Mouse (Mus musculus): ENCODE results near the gene Ppm1j. TPM values are rescaled to one million over a fixed set of nuclear protein-coding genes. Genes with fewer than 3 reads are reported as not detected.
"Not testable (repeated sequence)": the region's sequence is repeated elsewhere in the genome, so short reads cannot be mapped to it uniquely, and the experiment has no call there.

Ppm1j gene
- 0.50 and 0.68 TPM in 2 replicates for polyA plus RNA-seq (2014; fragmentation: Nextera tagmentation; extraction: Ambion mirVana)

DNA sequence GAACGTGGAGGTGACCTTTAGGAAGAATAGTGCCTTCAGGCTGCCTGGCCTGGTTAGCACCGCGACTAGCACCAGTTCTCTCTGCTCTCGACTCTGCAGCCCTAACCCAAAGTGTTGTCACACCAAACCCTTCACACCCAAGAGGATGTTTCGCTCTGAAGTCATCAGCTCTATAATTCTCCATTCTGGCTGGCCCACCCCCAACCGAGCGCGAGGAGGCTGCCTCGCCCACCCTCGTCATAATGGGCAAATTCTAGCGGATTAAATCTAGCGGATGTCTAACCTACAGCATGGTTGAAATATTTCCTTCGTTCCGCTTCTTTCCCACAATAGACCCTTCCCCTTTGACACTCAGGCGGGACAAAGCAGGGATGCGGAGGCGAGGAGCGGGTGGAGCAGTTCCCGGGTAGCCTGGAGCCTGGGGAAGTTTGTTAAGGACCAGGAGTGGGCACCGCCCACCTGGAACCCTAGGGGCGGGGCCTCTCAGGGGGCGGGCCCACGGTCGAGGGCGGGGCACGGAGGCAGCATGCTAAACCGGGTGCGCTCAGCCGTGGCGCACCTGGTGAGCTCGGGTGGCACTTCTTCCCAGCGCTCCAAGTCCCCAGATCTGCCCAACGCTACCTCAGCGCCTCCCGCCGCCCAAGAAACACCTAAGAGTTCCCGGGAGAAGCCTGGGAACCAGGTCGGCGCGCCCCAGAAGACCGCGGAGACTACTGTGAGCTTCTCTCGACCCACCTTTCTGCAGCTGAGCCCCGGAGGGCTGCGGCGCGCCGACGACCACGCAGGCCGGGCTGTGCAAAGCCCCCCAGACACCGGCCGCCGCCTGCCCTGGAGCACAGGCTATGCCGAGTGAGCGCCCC, at the start of gene Ppm1j:
Gene Ppm1j, plus strand, starts transcription at position 496 of the 860 bp plus-strand sequence.
- Histone ChIP-seq H3K4me3 (replicated peaks; ENCODE audit: low read depth, low read length) (peak within 1 kb of the TSS; percentile 36), H3K4me2 (ENCODE audit: low read length) (peak within 1 kb of the TSS; percentile 77), H3K4me1 (ENCODE audit: control insufficient read depth, insufficient read depth, low read length) (peaks cover 8% of the 10 kb centered on the region), H3K27ac (replicated peaks; ENCODE audit: low read depth, low read length) (no peak within 1 kb of the TSS), H3K36me3 (ENCODE audit: control insufficient read depth, insufficient read depth, low read length) (no peaks in the 10 kb centered on the region), H3K9me3 (ENCODE audit: control insufficient read depth, low read length) (no peaks in the 10 kb centered on the region), H3K27me3 (ENCODE audit: control insufficient read depth, insufficient read depth, low read length) (peaks cover 89% of the 10 kb centered on the region), H3K9ac (replicated peaks; ENCODE audit: low read length) (peak within 1 kb of the TSS; percentile 39; the same call in 1 of the 2 replicates)
- ATAC-seq (ENCODE audit: low FRiP score, low TSS enrichment) (peak; percentile 46; the same call in 1 of the 2 replicates), DNase-seq (peak; percentile 48)
- 1% methylated on average over 56 of the region's 56 CpGs for WGBS

DNA sequence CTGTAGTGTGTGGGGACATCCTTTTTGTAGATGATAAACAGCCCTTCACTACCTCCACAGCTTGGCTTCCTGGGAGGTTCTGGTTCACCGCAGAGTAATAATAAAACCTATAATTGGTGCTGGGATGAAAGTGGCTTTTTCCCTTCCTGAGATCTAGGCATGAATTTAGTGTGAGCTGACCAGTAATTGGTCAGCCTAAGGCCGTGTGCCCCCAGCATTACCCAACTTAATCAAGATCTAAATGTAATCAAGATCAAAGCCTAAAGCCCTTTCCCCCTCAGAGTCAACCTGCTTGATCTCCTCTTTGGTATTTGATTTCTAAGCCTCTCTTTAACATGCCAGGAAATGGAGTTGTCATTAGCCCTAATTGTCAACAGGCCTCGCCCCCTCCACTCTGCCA, 47.9 kb upstream of the Ppm1j start:
- 58% methylated on average over 3 of the region's 3 CpGs for WGBS
- Histone ChIP-seq H3K4me3 (replicated peaks; ENCODE audit: low read depth, low read length) (no peak overlapping the region), H3K27ac (replicated peaks; ENCODE audit: low read depth, low read length) (no peak overlapping the region), H3K27me3 (ENCODE audit: control insufficient read depth, insufficient read depth, low read length) (no peaks in the 10 kb centered on the region), H3K9me3 (ENCODE audit: control insufficient read depth, low read length) (no peaks in the 10 kb centered on the region), H3K9ac (replicated peaks; ENCODE audit: low read length) (no peak overlapping the region), H3K4me2 (ENCODE audit: low read length) (no peak overlapping the region), H3K4me1 (ENCODE audit: control insufficient read depth, insufficient read depth, low read length) (no peaks in the 10 kb centered on the region), H3K36me3 (ENCODE audit: control insufficient read depth, insufficient read depth, low read length) (no peaks in the 10 kb centered on the region)
- no peak for DNase-seq
- ATAC-seq (ENCODE audit: low FRiP score, low TSS enrichment): no peak

DNA sequence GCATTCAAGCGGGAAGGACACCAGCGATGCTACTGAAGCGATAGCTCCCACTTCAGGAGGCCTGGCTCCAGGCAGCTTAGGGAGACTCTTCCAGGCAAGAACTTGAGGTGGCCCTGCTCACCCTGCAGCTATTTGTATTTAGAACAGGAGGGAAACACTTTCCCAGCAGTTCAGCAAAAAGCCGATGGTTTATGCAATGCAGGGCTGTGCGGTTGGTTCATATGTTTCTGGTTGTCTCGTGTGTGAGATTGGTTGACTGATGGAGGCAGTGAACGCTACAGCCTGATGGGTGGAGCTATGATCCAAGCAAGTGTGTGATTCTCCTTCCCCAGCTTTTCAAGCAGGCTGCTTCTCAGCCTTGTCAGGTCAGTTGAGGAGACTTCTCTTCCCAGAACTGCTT, 46.2 kb upstream of the Ppm1j start:
- Histone ChIP-seq H3K4me2 (ENCODE audit: low read length) (no peak overlapping the region), H3K27ac (replicated peaks; ENCODE audit: low read depth, low read length) (no peak overlapping the region), H3K4me1 (ENCODE audit: control insufficient read depth, insufficient read depth, low read length) (no peaks in the 10 kb centered on the region), H3K36me3 (ENCODE audit: control insufficient read depth, insufficient read depth, low read length) (no peaks in the 10 kb centered on the region), H3K9me3 (ENCODE audit: control insufficient read depth, low read length) (no peaks in the 10 kb centered on the region), H3K4me3 (replicated peaks; ENCODE audit: low read depth, low read length) (no peak overlapping the region), H3K9ac (replicated peaks; ENCODE audit: low read length) (no peak overlapping the region), H3K27me3 (ENCODE audit: control insufficient read depth, insufficient read depth, low read length) (no peaks in the 10 kb centered on the region)
- 65% methylated on average over 7 of the region's 7 CpGs for WGBS
- ATAC-seq (ENCODE audit: low FRiP score, low TSS enrichment) (no peak), DNase-seq (no peak)

DNA sequence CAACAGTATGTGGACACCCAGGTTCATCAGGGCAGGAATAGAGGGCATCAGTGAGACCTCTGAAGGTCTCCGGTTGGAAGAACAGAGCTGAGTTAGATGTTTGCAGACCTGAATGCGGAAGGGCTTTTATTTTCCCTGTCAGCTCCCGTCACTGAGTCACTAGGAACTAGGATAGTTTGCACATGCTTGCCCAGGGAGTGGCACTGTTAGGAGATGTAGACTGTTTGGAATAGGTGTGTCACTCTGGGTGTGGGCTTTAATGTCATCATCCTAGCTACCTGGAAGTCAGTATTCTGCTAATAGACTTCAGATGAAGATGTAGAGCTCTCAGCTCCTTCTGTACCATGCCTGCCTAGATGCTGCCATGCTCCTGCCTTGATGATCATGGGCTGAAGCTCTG, 38.9 kb upstream of the Ppm1j start:
- H3K4me2 ChIP-seq (ENCODE audit: low read length): no peak overlapping the region
- no peaks in the 10 kb centered on the region for H3K36me3 ChIP-seq (ENCODE audit: control insufficient read depth, insufficient read depth, low read length)
- DNase-seq: no peak
- H3K27ac ChIP-seq (replicated peaks; ENCODE audit: low read depth, low read length): no peak overlapping the region
- no peaks in the 10 kb centered on the region for H3K27me3 ChIP-seq (ENCODE audit: control insufficient read depth, insufficient read depth, low read length)
- no peak overlapping the region for H3K9ac ChIP-seq (replicated peaks; ENCODE audit: low read length)
- no peak overlapping the region for H3K4me3 ChIP-seq (replicated peaks; ENCODE audit: low read depth, low read length)
- H3K4me1 ChIP-seq (ENCODE audit: control insufficient read depth, insufficient read depth, low read length): no peaks in the 10 kb centered on the region
- 93% methylated on average over 3 of the region's 3 CpGs for WGBS
- no peak for ATAC-seq (ENCODE audit: low FRiP score, low TSS enrichment)
- H3K9me3 ChIP-seq (ENCODE audit: control insufficient read depth, low read length): no peaks in the 10 kb centered on the region

DNA sequence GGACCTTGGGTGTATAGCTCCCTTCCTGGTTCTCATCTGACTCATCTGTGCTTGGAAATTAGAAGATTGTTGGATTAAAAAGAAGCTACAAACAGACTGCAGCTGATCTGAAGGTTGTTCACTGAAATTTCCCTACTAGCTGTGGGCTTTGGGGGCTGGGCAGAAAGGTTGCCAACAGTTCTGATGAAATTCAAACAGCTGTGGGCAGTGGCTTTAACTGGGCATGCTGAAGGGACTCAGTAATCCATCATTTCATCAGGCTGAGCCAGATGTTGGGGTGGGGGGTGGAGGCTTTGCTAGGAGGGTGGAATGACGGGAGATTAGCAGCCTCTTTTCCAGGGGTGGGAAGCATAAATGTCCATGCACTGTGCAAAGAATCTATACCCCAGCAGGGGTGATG, 37.7 kb upstream of the Ppm1j start:
- H3K27me3 ChIP-seq (ENCODE audit: control insufficient read depth, insufficient read depth, low read length): no peaks in the 10 kb centered on the region
- H3K27ac ChIP-seq (replicated peaks; ENCODE audit: low read depth, low read length): no peak overlapping the region
- H3K36me3 ChIP-seq (ENCODE audit: control insufficient read depth, insufficient read depth, low read length): no peaks in the 10 kb centered on the region
- WGBS: 48% methylated on average over 1 of the region's 1 CpGs
- no peaks in the 10 kb centered on the region for H3K9me3 ChIP-seq (ENCODE audit: control insufficient read depth, low read length)
- H3K4me3 ChIP-seq (replicated peaks; ENCODE audit: low read depth, low read length): no peak overlapping the region
- no peak for ATAC-seq (ENCODE audit: low FRiP score, low TSS enrichment)
- no peaks in the 10 kb centered on the region for H3K4me1 ChIP-seq (ENCODE audit: control insufficient read depth, insufficient read depth, low read length)
- no peak overlapping the region for H3K4me2 ChIP-seq (ENCODE audit: low read length)
- no peak overlapping the region for H3K9ac ChIP-seq (replicated peaks; ENCODE audit: low read length)
- DNase-seq: no peak

DNA sequence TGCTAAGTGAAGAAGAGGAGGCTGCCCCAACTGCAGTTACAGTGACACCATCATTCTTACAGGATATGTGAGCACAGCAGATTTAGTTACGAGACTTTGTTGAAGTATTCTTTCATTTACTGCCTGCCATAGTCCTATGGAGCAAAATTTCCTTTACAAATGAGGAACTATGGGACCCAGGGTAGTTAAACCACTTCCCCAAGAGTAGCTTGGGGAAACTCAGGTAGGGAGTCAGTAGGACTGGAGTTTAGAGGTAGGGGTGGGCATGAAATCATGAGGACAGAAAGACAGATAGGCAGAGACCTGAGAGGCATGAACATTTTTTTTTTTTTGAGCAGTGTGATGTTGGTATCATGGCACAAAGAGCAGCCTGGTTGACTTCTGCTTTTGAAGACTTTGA, 37.0 kb upstream of the Ppm1j start:
- Histone ChIP-seq H3K27ac (replicated peaks; ENCODE audit: low read depth, low read length) (no peak overlapping the region), H3K9ac (replicated peaks; ENCODE audit: low read length) (no peak overlapping the region), H3K36me3 (ENCODE audit: control insufficient read depth, insufficient read depth, low read length) (no peaks in the 10 kb centered on the region), H3K4me1 (ENCODE audit: control insufficient read depth, insufficient read depth, low read length) (no peaks in the 10 kb centered on the region), H3K27me3 (ENCODE audit: control insufficient read depth, insufficient read depth, low read length) (no peaks in the 10 kb centered on the region), H3K9me3 (ENCODE audit: control insufficient read depth, low read length) (no peaks in the 10 kb centered on the region), H3K4me3 (replicated peaks; ENCODE audit: low read depth, low read length) (no peak overlapping the region), H3K4me2 (ENCODE audit: low read length) (no peak overlapping the region)
- 70% methylated on average over 1 of the region's 1 CpGs for WGBS
- ATAC-seq (ENCODE audit: low FRiP score, low TSS enrichment): no peak
- no peak for DNase-seq

DNA sequence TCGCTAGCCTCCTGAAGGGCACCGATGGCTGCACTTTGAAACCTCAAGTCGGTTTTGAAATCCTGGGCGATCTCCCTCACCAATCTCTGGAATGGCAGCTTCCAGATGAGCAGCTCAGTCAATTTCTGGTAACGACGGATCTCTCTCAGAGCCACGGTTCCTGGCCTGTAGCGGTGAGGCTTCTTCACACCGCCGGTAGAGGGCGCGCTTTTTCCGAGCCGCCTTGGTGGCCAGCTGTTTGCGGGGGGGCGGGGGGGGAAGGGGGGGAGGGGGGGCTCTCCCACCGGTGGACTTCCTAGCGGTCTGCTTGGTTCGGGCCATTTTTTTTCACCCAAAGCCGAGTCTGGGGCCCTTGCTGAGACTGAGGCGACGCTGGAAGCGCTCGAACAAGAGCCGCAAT, 28.0 kb upstream of the Ppm1j start:
- not testable (repeated sequence) for H3K36me3 ChIP-seq (ENCODE audit: control insufficient read depth, insufficient read depth, low read length); ATAC-seq (ENCODE audit: low FRiP score, low TSS enrichment); H3K27ac ChIP-seq (replicated peaks; ENCODE audit: low read depth, low read length); H3K4me1 ChIP-seq (ENCODE audit: control insufficient read depth, insufficient read depth, low read length); H3K4me2 ChIP-seq (ENCODE audit: low read length); H3K27me3 ChIP-seq (ENCODE audit: control insufficient read depth, insufficient read depth, low read length); H3K9me3 ChIP-seq (ENCODE audit: control insufficient read depth, low read length); H3K9ac ChIP-seq (replicated peaks; ENCODE audit: low read length); H3K4me3 ChIP-seq (replicated peaks; ENCODE audit: low read depth, low read length)
- DNase-seq: peak; percentile 12
- WGBS: 16% methylated on average over 24 of the region's 25 CpGs

DNA sequence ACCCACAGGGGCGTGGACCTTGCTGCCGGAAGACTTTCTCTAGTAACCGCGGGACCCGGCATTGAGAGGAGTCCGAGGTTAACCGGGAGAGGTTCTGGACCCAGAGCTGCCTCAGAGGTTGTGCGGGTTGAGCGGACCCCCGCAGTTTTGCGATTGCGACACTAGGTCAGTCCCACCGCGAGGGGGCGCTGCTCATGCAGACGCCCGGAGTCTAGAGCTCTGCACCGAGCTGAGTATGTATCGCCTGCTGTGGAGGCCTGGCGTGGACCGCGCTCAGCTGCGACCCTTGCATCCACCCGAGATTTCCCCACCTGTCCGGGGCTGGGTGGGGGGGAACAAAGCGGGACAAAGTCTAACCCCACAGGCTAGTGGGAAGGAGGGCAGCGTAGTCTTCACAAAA, 22.4 kb upstream of the Ppm1j start:
- no peaks in the 10 kb centered on the region for H3K27me3 ChIP-seq (ENCODE audit: control insufficient read depth, insufficient read depth, low read length)
- no peaks in the 10 kb centered on the region for H3K36me3 ChIP-seq (ENCODE audit: control insufficient read depth, insufficient read depth, low read length)
- peak overlapping the region; percentile 32 for H3K4me3 ChIP-seq (replicated peaks; ENCODE audit: low read depth, low read length)
- DNase-seq: peak; percentile 90
- peak; percentile 67; the same call in 1 of the 2 replicates for ATAC-seq (ENCODE audit: low FRiP score, low TSS enrichment)
- H3K27ac ChIP-seq (replicated peaks; ENCODE audit: low read depth, low read length): no peak overlapping the region
- H3K4me2 ChIP-seq (ENCODE audit: low read length): peak overlapping the region; percentile 56
- H3K9me3 ChIP-seq (ENCODE audit: control insufficient read depth, low read length): no peaks in the 10 kb centered on the region
- H3K4me1 ChIP-seq (ENCODE audit: control insufficient read depth, insufficient read depth, low read length): no peaks in the 10 kb centered on the region
- peak overlapping the region; percentile 29; the same call in 1 of the 2 replicates for H3K9ac ChIP-seq (replicated peaks; ENCODE audit: low read length)
- 1% methylated on average over 27 of the region's 27 CpGs for WGBS

DNA sequence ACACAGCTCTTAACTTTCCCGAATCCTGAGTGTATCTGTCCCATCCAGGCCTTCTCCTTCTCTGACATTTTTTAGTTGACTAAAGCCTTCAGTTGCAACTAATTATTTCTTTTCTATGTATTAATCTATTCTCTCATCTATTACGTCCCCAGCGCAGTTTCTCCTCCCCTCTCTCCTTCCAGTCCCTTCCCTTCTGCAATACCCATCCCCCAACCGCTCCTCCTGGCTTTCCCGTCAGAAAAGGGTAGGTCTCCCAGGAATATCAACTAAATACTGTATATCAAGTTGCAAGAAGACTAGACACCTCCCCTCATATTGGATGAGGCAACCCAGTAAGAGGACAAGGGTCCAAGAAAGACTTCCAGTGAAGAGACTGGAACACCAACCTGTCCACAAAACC, 22.0 kb upstream of the Ppm1j start:
- no peak for ATAC-seq (ENCODE audit: low FRiP score, low TSS enrichment)
- peak overlapping the region; percentile 29; the same call in 1 of the 2 replicates for H3K9ac ChIP-seq (replicated peaks; ENCODE audit: low read length)

More for the DNA sequence above, 22.0 kb upstream of the Ppm1j start:
- 12% methylated on average over 5 of the region's 5 CpGs for WGBS
- H3K9me3 ChIP-seq (ENCODE audit: control insufficient read depth, low read length): no peaks in the 10 kb centered on the region
- H3K4me1 ChIP-seq (ENCODE audit: control insufficient read depth, insufficient read depth, low read length): no peaks in the 10 kb centered on the region
- no peak for DNase-seq
- no peak overlapping the region for H3K27ac ChIP-seq (replicated peaks; ENCODE audit: low read depth, low read length)
- peak overlapping the region; percentile 56 for H3K4me2 ChIP-seq (ENCODE audit: low read length)
- H3K36me3 ChIP-seq (ENCODE audit: control insufficient read depth, insufficient read depth, low read length): no peaks in the 10 kb centered on the region
- peak overlapping the region; percentile 32 for H3K4me3 ChIP-seq (replicated peaks; ENCODE audit: low read depth, low read length)
- H3K27me3 ChIP-seq (ENCODE audit: control insufficient read depth, insufficient read depth, low read length): no peaks in the 10 kb centered on the region

All from midbrain, embryonic 14.5 days (tissue).